Mouse (Mus musculus) gastrocnemius, postnatal 25 days (tissue): ENCODE results near the gene Ecm1. TPM values are rescaled to one million over a fixed set of nuclear protein-coding genes. Genes with fewer than 3 reads are reported as not detected.

ENCODE experiments used
- DNase-seq: peaks from one replicate; pipeline ENCODE4 v3.0.0; 2022
- microRNA-seq, 2 experiments: library from miRNA; unstranded; fragments of <30 nt; microRNA quantifications; one replicate each; pipeline ENCODE4 v1.2.0; 2021; ENCODE audit warnings: borderline replicate concordance in 2 of 2
- total RNA-seq, 2 experiments: library from RNA; stranded (reverse); gene quantifications; 1 replicate in 1 of 2; 2 replicates in 1 of 2; pipeline ENCODE4 v1.2.3; 2021

Gene Ecm1
- total RNA-seq, 2 experiments from 2014 or later = 14.0 to 26.6 TPM

DNA sequence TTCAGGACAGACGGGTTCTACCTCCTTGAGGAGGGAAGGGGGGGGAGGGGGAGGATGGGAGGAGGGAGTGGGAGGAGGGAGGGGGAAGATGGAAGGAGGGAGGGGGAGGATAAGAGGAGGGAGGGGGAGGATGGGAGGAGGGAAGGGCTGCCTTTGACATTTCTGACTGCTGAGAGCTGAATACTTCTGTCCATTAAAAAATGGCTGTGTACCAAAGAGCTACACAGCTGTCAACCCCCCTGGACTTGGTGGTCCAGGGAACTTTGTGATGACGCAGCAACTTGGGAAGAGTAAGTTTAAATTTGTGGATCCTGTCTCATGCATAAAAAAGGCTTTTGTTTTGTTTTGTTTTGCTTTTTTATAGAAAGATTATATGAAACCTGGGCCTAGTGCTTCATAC is 49.4 kb downstream of the Ecm1 start:
- DNase-seq = no peak

DNA sequence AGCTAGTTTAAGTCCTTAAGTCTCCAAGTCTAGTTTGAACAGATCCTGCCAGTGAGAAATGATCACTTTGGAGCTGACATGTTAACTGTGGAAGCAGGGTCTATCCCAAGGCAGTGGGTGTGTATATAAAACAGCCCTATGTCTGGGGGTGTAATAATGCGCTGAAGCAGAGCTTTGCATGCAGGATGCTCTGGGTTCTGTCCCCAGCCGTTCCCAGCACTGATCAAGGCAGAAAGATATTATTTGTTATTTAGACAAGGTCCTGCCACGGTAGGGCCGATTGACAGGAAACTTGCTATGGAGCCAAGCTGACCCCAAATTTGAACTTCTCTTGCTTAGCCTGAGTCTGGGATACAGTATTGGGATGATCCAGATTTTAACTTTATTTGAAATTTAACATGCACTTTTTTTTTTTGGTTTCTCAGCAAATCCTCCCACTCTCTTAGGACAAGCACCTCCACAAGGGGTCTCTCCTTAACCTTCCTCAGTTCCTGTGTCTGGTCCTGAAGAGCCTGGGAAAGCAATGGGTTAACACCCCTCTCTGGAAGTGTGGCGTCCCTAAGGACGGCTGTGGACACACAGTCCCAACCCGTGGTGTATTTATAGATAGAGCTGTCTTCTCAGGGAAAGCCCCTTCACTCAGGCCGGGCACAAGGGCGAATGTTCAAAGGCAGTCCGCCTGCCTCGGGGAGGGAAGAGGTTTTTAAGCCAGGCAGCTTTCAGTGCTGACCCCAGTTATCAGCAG is 50.0 kb downstream of the Ecm1 start:
- peak; percentile 67 for DNase-seq

DNA sequence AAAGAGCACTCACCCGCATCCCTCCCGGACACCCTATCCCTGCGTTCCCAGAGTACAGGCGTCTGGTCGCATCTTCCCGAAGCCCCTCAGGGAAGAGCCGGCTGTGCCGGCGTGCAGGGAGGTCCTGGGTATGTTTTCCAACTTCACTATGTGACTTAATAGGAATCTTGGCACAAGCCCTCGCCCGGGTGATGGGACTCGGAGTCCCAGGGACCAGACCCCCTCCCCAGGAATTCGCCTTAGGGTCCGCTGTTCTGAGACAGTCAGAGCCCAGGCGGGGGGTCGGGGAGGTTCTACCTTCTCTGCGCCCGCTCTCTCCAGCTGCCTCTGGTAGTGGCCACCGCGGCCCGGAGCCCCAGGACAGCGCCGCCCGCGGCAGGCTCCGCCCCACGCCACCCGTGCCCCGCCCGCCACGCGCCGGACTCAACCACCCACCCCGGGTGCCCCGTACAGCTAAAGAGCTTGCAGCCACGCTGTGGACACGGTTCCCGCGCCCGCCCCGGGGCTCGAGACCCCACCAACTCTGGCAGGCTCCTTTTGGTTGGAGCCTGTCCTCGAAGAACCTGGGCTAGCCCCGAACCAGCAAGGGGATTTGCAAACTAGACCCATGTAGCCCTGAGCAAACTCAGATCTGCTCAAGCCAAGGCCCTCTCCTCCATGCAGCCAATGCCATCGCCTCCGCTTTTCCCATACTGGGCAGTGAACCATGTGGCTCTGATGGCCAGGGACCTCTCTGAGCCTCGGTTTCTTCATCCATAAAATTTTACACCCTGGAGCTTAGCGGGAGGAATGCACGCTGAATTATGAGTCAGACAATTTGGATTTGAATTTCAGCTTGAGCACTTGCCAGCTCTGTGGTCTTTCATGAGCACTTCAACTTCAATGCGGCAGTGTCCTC is 51.6 kb downstream of the Ecm1 start, which contains the start of gene Adamtsl4:
Gene Adamtsl4 (minus strand): TSS at position 394 of the 898 bp plus-strand sequence.
- DNase-seq = peak; percentile 88

DNA sequence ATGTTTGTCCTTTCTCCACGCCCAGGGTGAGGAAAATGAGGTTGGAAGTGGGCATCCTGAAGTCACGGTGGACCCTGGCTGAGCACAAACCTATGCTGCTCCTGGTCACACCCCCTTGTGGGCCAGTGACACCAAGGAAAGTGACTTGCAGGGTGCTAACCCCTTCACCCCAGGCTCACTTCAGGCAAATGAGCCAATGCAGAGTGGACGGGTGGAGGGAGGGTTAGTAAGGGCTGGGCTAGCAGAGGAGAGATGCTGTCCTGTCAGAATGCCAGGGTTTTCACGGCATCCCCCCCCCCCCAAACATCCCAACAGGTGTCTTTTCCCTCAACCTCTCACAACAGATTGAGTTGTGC is 52.2 kb downstream of the Ecm1 start:
- no peak for DNase-seq

GRCm38 (mm10) chr3:95686492-95687167 is 52.7 kb downstream of the Ecm1 start:
- DNase-seq = peak; percentile 42

- DNase-seq = no peak
Measured at GRCm38 (mm10) chr3:95685701-95686100, 53.7 kb downstream of the Ecm1 start.

DNA sequence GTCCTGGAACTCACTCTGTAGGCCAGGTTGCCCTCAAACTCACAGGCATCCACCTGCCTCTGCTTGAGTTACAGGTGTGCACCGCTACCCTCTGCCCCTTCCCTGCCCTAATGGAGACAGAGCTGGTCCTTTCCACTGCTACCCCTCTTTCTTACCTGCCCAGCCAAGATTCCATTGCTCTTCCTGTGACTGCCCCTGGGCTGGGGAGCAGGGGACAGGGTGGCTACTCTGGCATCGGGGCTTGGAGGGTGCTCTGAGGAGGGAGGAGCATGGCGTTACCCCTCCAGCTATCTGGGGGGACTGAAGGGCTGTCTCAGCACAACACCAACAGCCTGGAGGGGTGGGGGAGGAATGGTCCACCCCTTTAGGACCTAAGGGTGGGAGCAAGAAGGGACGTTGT is 54.1 kb downstream of the Ecm1 start:
- no peak for DNase-seq

DNA sequence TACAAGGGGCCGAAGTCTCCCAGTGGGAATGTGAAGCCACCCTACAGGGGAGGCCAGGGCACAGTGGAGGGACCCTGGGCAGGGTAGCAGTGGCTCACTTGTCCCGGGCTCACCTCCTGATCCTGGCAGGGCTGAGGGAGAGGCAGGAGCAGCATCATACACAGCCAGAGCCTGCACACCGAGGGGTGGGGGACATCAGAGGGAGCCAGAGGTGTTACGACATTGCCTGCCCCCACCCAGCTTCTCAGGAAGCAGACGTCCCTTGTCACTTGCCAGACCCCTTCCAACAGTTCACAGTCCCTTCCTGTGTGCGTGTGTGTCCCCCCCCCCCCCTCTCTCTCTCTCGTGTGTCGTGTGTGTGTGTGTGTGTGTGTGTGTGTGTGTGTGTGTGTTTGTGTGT is 54.5 kb downstream of the Ecm1 start:
- peak; percentile 42 for DNase-seq

Small RNA genes lying within 50 kb of the gene (microRNA-seq; reads per million reads assigned to microRNA genes)
- gene Mir7014 = 0 reads per million in 2 experiments

Other genes starting within 250 kb of the Ecm1 start
- gene Ctsk, start 240.3 kb downstream of the Ecm1 start, total RNA-seq = 10 to 100 TPM in 1 of 2 experiments, 1 to 10 TPM in 1; 8.9 to 12.9 TPM
- gene Ctss, start 212.8 kb downstream of the Ecm1 start, total RNA-seq = 1 to 10 TPM; 3.2 to 3.3 TPM
- gene Hormad1, start 179.9 kb downstream of the Ecm1 start, total RNA-seq = not detected
- 10 to 100 TPM; 10.2 to 11.0 TPM for gene Golph3l, start 150.6 kb downstream of the Ecm1 start, total RNA-seq
- gene Ensa, start 114.6 kb downstream of the Ecm1 start, total RNA-seq = 10 to 100 TPM; 92.1 to 93.9 TPM
- 100 to 1,000 TPM; 111 to 133 TPM for gene Mcl1, start 80.8 kb downstream of the Ecm1 start, total RNA-seq
- 10 to 100 TPM; 21.3 to 37.2 TPM for gene Adamtsl4, start 51.7 kb downstream of the Ecm1 start, total RNA-seq
- 10 to 100 TPM; 25.9 to 26.9 TPM for gene Tars2, start 20.6 kb upstream of the Ecm1 start, total RNA-seq
- 10 to 100 TPM; 27.1 to 28.2 TPM for gene Rprd2, start 79.3 kb upstream of the Ecm1 start, total RNA-seq
- 10 to 100 TPM; 11.8 to 17.6 TPM for gene Prpf3, start 116.3 kb upstream of the Ecm1 start, total RNA-seq
- 100 to 1,000 TPM; 277 to 284 TPM for gene Mrps21, start 131.9 kb upstream of the Ecm1 start, total RNA-seq
- 1 to 10 TPM in 1 of 2 experiments, under 1 TPM in 1; 0.82 to 7.7 TPM for gene Ciart, start 142.7 kb upstream of the Ecm1 start, total RNA-seq
- 1 to 10 TPM; 2.8 to 3.7 TPM for gene BC028528, start 152.4 kb upstream of the Ecm1 start, total RNA-seq
- gene Aph1a, start 154.4 kb upstream of the Ecm1 start, total RNA-seq = 10 to 100 TPM; 43.9 to 51.9 TPM
- gene Car14, start 165.1 kb upstream of the Ecm1 start, total RNA-seq = 10 to 100 TPM; 78.0 to 92.8 TPM
- gene Anp32e, start 189.7 kb upstream of the Ecm1 start, total RNA-seq = 10 to 100 TPM; 67.4 to 69.1 TPM